Mouse (Mus musculus) embryonic facial prominence, embryonic 11.5 days (tissue): Measurements from ENCODE around the gene Tmem25. TPM values are rescaled to one million over a fixed set of nuclear protein-coding genes. Genes with fewer than 3 reads are reported as not detected.

Experiments used
- ATAC-seq: fragments of 200-750 bp; cut with Nextera tagmentation; replicated peaks from 2 replicates; pipeline ENCODE4 v1.8.0; 2017; ENCODE audit warnings: low read depth; ENCODE audit not compliant: insufficient number of reproducible peaks, low FRiP score, low TSS enrichment
- DNase-seq: peaks from one replicate; pipeline ENCODE4 v3.0.0-alpha.2; 2015; ENCODE audit warnings: low spot score
- H3K27ac ChIP-seq: fragments of 300-500 bp; sonication (generic); replicated peaks from 2 replicates; pipeline ENCODE4 v1.5.1; 2014; ENCODE audit warnings: mild to moderate bottlenecking, low read depth, low read length, control low read depth
- H3K27me3 ChIP-seq: fragments of 300-500 bp; sonication (generic); 2 replicates; pipeline ENCODE4 v1.6.1; 2014; ENCODE audit warnings: mild to moderate bottlenecking, low read length, moderate library complexity, mixed read lengths; ENCODE audit not compliant: control insufficient read depth, insufficient read depth
- H3K36me3 ChIP-seq: fragments of 300-500 bp; sonication (generic); replicated peaks from 2 replicates; pipeline ENCODE4 v1.6.1; 2014; ENCODE audit warnings: low read depth, mild to moderate bottlenecking, low read length, moderate library complexity, mixed read lengths; ENCODE audit not compliant: control insufficient read depth, insufficient read depth
- H3K4me1 ChIP-seq: fragments of 300-500 bp; sonication (generic); 2 replicates; pipeline ENCODE4 v1.6.1; 2014; ENCODE audit warnings: low read length, mixed read lengths; ENCODE audit not compliant: control insufficient read depth, insufficient read depth
- H3K4me2 ChIP-seq: fragments of 300-500 bp; sonication (generic); 2 replicates; pipeline ENCODE4 v1.6.1; 2014; ENCODE audit warnings: low read depth, mild to moderate bottlenecking, control low read depth, low read length, moderate library complexity
- H3K4me3 ChIP-seq: fragments of 300-500 bp; sonication (generic); 2 replicates; pipeline ENCODE4 v1.5.1; 2014; ENCODE audit warnings: low read depth, low read length, control low read depth
- H3K9ac ChIP-seq: fragments of 300-500 bp; sonication (generic); replicated peaks from 2 replicates; pipeline ENCODE4 v1.6.1; 2014; ENCODE audit warnings: mild to moderate bottlenecking, control low read depth, low read length
- H3K9me3 ChIP-seq: fragments of 300-500 bp; sonication (generic); replicated peaks from 2 replicates; pipeline ENCODE4 v1.6.1; 2016; ENCODE audit warnings: mild to moderate bottlenecking, low read length, inconsistent platforms, mixed read lengths; ENCODE audit not compliant: control insufficient read depth
- WGBS: fragments of 180-500 bp; shearing (Covaris S2); extraction: QIAGEN DNeasy Blood & Tissue Kit; methylation state at CpG from one replicate; pipeline ENCODE4 v1.1.7; 2014; 5-methylcytosine and 5-hydroxymethylcytosine counted together
- polyA plus RNA-seq: library from polyadenylated mRNA; unstranded; fragments of >200 nt; fragmentation: Nextera tagmentation; extraction: Ambion mirVana; gene quantifications from 2 replicates; pipeline ENCODE4 v1.2.1, GENCODE M21; 2014

The Tmem25 gene
- 1.2 and 1.4 TPM in 2 replicates for polyA plus RNA-seq

DNA sequence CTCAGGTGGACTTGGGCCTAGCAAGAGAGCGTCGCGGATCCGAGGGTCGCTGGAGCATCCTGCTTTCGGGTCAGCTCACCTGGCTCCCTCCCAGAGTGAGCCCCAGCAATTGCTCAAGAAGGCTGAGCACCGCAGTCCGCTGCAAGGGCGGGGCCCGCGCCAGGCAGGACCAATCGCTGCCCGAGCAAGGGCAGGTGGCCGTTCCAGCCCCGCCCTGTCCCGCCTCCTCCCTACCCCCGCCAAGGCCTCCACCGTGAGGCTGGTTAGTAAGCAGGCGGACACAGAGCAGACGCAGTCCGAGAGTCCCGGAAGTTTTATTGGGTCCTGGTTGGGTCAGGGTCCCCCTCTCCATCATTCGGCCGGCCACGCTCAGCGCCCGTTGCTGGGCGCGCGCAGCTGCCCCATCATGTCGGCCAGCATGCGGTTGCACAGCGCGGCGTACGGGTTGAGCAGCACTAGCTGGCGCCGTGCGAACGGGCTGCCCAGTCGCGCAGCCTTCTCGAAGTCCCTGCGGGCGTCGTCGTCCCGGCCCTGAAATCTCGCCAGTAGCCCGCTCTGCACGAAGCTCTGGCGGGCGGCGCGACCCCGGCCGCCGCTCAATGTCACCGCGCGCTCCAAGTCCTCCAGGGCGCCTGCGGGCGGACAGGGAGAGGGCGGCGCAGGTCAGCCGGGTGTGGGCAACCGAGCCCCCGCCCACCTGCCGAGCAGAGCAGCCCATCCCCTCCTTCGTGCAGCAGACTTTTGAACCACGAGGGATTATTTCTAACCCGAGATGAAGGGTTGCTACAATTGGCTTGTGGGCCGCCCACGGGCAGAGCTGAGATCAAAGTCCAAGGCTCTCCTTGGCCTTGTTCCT, at the start of gene Tmem25:
Gene Tmem25 (minus strand): TSS at position 206 of the 856 bp plus-strand sequence.
- peak within 1 kb of the TSS; percentile 42 for H3K4me3 ChIP-seq

DNA sequence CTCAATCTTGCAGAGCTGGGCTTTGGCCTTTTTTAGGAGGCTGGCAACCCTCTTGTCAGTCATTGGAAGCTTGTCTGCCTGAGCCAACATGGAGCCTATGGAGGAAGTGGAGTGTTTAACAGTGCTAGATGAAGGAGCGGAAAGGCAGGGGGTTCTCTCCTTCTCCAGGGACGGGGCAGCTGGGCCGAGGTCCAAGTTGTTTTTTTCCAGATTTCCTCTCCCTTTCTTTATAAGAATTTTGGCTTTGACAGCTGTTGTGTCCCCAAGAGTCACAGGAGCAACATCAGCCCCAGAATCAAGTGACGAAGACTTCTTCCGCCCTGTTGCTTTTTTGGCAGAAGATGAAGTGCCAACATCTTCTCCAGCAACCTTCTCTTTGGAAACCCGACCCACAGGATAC, 48.3 kb upstream of the Tmem25 start:
- Histone ChIP-seq H3K9me3 (no peaks in the 10 kb centered on the region), H3K4me1 (no peaks in the 10 kb centered on the region), H3K36me3 (peaks cover 22% of the 10 kb centered on the region), H3K9ac (no peak overlapping the region), H3K27ac (no peak overlapping the region), H3K4me2 (no peak overlapping the region), H3K4me3 (no peak overlapping the region), H3K27me3 (no peaks in the 10 kb centered on the region)
- no peak for ATAC-seq
- DNase-seq, result no peak
- WGBS, result 94% methylated on average over 6 of the region's 6 CpGs

More for the DNA sequence above, at the start of gene Tmem25:
- no peaks in the 10 kb centered on the region for H3K36me3 ChIP-seq
- no peak within 1 kb of the TSS; the same call in 1 of the 2 replicates for H3K27ac ChIP-seq
- WGBS, result under 1% methylated on average over 75 of the region's 75 CpGs
- H3K9me3 ChIP-seq, result no peaks in the 10 kb centered on the region
- ATAC-seq (peak; percentile 91), DNase-seq (peak; percentile 85)
- H3K4me1 ChIP-seq, result no peaks in the 10 kb centered on the region
- H3K9ac ChIP-seq, result peak within 1 kb of the TSS; percentile 67
- peak within 1 kb of the TSS; percentile 96 for H3K4me2 ChIP-seq
- H3K27me3 ChIP-seq, result peaks cover 3% of the 10 kb centered on the region; the same call in 1 of the 2 replicates

DNA sequence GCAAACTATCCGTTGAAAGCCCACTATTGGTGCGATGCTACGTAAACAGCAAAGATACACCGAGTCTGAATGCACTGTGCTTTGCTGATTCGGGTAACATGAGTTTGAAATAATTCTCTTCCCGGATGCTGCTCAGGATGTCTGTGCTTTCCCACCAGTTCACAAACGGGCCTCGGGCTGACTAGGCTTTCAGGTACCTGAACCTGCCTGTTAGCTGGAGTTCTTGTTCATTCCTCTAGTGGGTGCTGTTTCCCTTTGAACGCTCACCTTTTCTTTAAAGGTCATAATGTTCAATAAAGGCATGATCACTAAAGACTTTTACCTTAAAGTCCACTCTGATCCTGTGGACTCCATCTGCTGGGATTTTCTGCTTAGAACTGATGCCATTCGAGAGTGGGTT, 42.1 kb upstream of the Tmem25 start:
- Histone ChIP-seq H3K9ac (no peak overlapping the region), H3K4me3 (no peak overlapping the region), H3K4me1 (no peaks in the 10 kb centered on the region), H3K4me2 (no peak overlapping the region), H3K27ac (no peak overlapping the region), H3K9me3 (no peaks in the 10 kb centered on the region), H3K36me3 (peaks cover 24% of the 10 kb centered on the region), H3K27me3 (no peaks in the 10 kb centered on the region)
- WGBS, result 90% methylated on average over 10 of the region's 10 CpGs
- ATAC-seq (no peak), DNase-seq (peak; percentile 41)

DNA sequence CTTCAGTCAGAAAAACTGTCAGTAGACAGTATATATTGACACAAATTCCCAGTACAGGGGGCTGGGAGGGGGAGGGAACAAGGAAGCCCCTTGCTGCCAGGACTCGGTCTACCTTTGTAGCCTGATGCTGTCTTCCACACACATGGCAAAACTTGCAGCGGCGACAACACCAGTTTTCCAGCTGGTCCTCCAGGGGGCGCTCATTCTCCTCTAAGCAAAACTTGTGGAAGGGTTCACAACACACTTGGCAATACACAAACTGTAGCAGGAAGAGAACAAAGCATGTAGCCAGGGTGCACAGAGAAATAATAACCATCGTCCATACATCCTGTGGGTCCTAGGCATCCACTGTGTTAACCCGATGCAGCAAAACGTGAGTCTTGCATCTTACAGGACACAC, 37.3 kb upstream of the Tmem25 start:
- Histone ChIP-seq H3K27me3 (no peaks in the 10 kb centered on the region), H3K9me3 (no peaks in the 10 kb centered on the region), H3K4me2 (no peak overlapping the region), H3K9ac (no peak overlapping the region), H3K36me3 (peaks cover 26% of the 10 kb centered on the region), H3K4me3 (no peak overlapping the region), H3K27ac (no peak overlapping the region), H3K4me1 (no peaks in the 10 kb centered on the region)
- no peak for ATAC-seq
- DNase-seq, result peak; percentile 80
- 56% methylated on average over 7 of the region's 7 CpGs for WGBS

DNA sequence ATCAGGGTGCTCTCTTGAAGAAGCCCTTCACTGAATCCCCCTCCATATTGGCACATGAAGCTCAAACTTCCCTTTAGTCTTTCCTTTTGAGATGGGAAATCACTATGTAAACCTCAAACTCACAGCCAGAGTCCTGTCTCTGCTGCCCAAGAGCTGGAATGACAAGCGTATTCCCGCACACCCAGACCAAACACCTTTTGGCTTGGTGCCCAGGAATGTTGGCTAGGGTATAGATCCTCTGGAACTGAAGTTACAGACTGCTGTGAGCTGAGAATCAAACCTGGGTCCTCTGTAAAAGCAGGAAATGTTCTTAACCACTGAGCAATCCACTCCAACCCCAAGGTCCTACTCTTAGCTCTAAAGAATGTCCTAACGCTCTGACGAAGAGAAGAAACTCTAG, 33.2 kb upstream of the Tmem25 start:
- no peak for ATAC-seq
- H3K4me2 ChIP-seq, result no peak overlapping the region
- no peak for DNase-seq
- WGBS, result 89% methylated on average over 4 of the region's 4 CpGs
- H3K9me3 ChIP-seq, result no peaks in the 10 kb centered on the region
- H3K4me1 ChIP-seq, result no peaks in the 10 kb centered on the region
- H3K9ac ChIP-seq, result no peak overlapping the region
- no peak overlapping the region for H3K27ac ChIP-seq
- H3K27me3 ChIP-seq, result no peaks in the 10 kb centered on the region
- H3K36me3 ChIP-seq, result peaks cover 22% of the 10 kb centered on the region
- H3K4me3 ChIP-seq, result no peak overlapping the region

DNA sequence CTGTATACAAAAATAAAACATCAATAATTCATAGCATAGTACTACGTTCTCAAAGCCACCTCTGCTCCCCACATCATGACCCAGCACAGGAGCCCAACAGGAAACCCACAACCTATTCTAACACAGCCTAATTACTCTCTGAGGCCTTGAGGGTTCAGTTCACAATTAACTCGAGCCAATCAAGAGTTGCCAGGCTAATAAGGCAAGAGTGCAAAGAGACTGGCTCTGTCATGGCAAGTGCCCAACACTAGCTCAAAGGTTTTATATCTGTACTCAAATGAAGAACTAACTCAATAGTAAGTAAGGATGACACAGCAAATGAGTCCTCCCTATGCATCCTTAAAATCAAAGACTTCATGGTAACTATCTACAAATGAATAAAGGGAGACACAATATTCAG, 31.4 kb upstream of the Tmem25 start:
- H3K9me3 ChIP-seq, result no peaks in the 10 kb centered on the region
- 86% methylated on average over 2 of the region's 2 CpGs for WGBS
- no peak overlapping the region for H3K4me2 ChIP-seq
- ATAC-seq (no peak), DNase-seq (no peak)
- H3K36me3 ChIP-seq, result peaks cover 22% of the 10 kb centered on the region
- H3K9ac ChIP-seq, result no peak overlapping the region
- H3K4me3 ChIP-seq, result no peak overlapping the region
- no peak overlapping the region for H3K27ac ChIP-seq
- H3K4me1 ChIP-seq, result no peaks in the 10 kb centered on the region
- H3K27me3 ChIP-seq, result no peaks in the 10 kb centered on the region

DNA sequence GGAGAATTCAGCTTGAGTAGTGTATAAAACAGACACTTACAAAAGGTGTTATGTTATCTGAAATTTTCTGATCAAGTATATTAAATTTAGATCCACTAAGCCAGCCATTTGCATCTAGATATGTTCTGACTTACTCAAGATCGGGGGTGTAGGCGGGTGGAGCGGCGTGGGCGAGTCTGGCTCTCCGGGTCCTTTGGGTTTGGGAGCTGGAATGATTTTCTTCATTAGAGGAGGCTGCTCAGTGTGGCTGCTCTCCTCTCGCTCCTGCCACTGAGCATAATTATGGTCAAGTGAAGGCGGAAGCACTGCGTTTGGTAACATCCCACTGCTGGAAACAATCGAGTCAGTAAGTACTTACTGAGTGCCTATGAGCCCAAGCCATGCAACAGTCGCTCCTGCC, 29.8 kb upstream of the Tmem25 start:
- Histone ChIP-seq H3K36me3 (peaks cover 15% of the 10 kb centered on the region), H3K9ac (no peak overlapping the region), H3K9me3 (no peaks in the 10 kb centered on the region), H3K4me1 (no peaks in the 10 kb centered on the region), H3K27ac (no peak overlapping the region), H3K27me3 (no peaks in the 10 kb centered on the region), H3K4me3 (no peak overlapping the region), H3K4me2 (no peak overlapping the region)
- ATAC-seq (no peak), DNase-seq (no peak)
- WGBS, result 94% methylated on average over 11 of the region's 11 CpGs

DNA sequence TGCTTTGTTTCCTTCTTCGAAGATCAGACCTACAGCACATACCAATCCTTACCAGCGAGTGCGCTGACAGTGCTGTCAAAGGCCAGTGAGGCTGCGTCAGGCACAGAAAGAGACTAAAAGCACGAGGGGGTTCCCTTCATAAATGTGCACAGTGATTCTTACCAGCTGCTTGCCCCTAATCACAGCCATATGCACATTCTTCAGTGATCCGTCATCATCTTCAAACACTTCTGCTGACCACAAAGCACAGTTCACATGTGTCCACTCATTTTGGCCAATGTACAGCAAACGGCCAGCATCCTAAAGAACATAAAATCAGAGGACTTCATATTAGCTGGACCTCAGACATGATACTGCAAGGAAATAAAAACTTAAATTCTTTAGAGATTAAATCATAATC, 27.6 kb upstream of the Tmem25 start:
- Histone ChIP-seq H3K27me3 (no peaks in the 10 kb centered on the region), H3K9me3 (no peaks in the 10 kb centered on the region), H3K9ac (no peak overlapping the region), H3K4me1 (no peaks in the 10 kb centered on the region), H3K4me3 (no peak overlapping the region), H3K36me3 (peaks cover 18% of the 10 kb centered on the region), H3K4me2 (no peak overlapping the region), H3K27ac (no peak overlapping the region)
- peak; percentile 46 for DNase-seq
- ATAC-seq, result no peak
- 64% methylated on average over 7 of the region's 7 CpGs for WGBS
